Mouse (Mus musculus): ENCODE data around the gene Rab19. TPM values are rescaled to one million over a fixed set of nuclear protein-coding genes. Genes with fewer than 3 reads are reported as not detected.

Rab19 gene
- total and polyA plus RNA-seq, 3 experiments, result 0.10 TPM; not detected in 2

DNA sequence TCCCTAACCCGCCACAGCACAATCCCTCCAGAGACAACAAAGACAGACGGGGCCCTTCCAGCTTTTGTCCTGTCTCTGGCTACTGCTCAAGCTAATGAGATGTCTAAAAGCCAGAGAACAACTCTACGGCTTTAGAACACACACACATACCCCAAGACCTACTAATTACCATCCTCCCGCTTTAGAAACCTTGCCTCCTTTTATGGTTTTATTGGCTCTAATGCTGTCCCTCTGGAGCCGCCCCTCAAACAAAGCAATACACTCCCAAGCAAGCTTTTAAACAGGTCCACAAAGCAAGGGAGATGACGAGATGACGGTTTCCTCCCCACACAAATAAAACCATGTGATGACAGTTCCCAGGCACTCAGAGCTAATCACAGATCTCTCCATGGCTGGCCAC lies 35.5 kb upstream of the Rab19 start:
- TF ChIP-seq MYB (IDR thresholded peaks at IDR 0.05; ENCODE audit: low read depth, low read length), result no peak
- no peak for TF ChIP-seq KAT2A (conservative IDR thresholded peaks at IDR 0.05; ENCODE audit: low read depth, low read length)
- no peak for TF ChIP-seq MAZ (IDR thresholded peaks at IDR 0.05; ENCODE audit: low read depth, low read length)
- no peak for TF ChIP-seq HCFC1 (IDR thresholded peaks at IDR 0.05; ENCODE audit: low read depth, low read length)
- no peak for TF ChIP-seq NELFE (IDR thresholded peaks at IDR 0.05; ENCODE audit: low read depth, low read length)
- TF ChIP-seq RCOR1 (IDR thresholded peaks at IDR 0.05; ENCODE audit: low read depth, low read length), result no peak
- no peak for TF ChIP-seq BHLHE40 (IDR thresholded peaks at IDR 0.05; ENCODE audit: borderline replicate concordance, low read depth, low read length)
- no peak for TF ChIP-seq USF2 (IDR thresholded peaks at IDR 0.05; ENCODE audit: borderline replicate concordance in 1 of 2, insufficient read depth in 1 of 2, low read depth in 1 of 2, low read length in 2 of 2)
- Histone ChIP-seq H3K27me3 (ENCODE audit: control insufficient read depth in 1 of 2, insufficient read depth in 2 of 2, low read length in 2 of 2) (no peaks in the 10 kb centered on the region), H3K4me1 (ENCODE audit: control insufficient read depth in 1 of 2, insufficient read depth in 2 of 2, low read length in 2 of 2) (no peaks in the 10 kb centered on the region), H3K9ac (ENCODE audit: control insufficient read depth, low read depth, low read length, poor library complexity, severe bottlenecking) (no peak overlapping the region), H3K79me2 (ENCODE audit: control insufficient read depth, insufficient read depth, low read length, poor library complexity) (no peaks in the 10 kb centered on the region), H3K4me3 (ENCODE audit: control insufficient read depth in 1 of 2, insufficient read depth in 1 of 2, low read depth in 2 of 2, low read length in 2 of 2) (no peak overlapping the region), H3K9me3 (replicated peaks; ENCODE audit: insufficient read depth, low read length) (no peaks in the 10 kb centered on the region), H3K36me3 (ENCODE audit: control insufficient read depth in 1 of 2, insufficient read depth in 2 of 2, low read length in 2 of 2) (peaks cover 0 to 5% of the 10 kb centered on the region in 2 experiments; a peak in 2 of 4 replicates), H3K27ac (ENCODE audit: control insufficient read depth, low read depth, low read length) (no peak overlapping the region)
- DNase-seq (ENCODE audit: low read depth, low spot score), result no peak

DNA sequence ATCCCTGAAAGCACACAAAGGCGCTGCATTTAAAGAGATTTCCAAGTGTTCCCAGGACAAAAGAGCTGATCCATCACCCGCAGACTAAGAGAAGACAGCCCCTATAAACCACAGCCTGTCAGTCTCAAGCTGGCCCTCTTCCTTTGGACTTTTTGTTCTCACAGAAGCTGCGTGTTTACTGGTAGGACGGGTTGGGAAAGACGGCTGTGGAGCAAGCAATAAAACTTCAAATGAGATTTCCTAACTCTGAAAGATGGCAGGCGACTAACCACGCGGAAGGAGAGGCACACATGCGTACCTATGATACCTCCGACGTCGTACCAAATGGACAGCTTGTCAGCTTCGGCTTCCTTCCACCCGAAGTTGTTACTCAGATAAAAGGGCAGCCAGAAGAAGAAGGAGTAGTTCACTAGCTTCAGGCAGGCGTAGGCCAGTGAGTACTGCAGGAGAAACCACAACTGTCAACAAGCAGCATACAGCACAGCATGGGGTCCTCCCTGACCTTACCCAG lies 33.9 kb upstream of the Rab19 start:
- no peak overlapping the region for H3K4me3 ChIP-seq (ENCODE audit: control insufficient read depth in 1 of 2, insufficient read depth in 1 of 2, low read depth in 2 of 2, low read length in 2 of 2)
- no peak for TF ChIP-seq MXI1 (IDR thresholded peaks at IDR 0.05; ENCODE audit: low read depth, low read length)
- no peak for TF ChIP-seq KAT2A (conservative IDR thresholded peaks at IDR 0.05; ENCODE audit: low read depth, low read length)
- no peak for TF ChIP-seq MAZ (IDR thresholded peaks at IDR 0.05; ENCODE audit: low read depth, low read length)
- TF ChIP-seq ZMIZ1 (IDR thresholded peaks at IDR 0.05; ENCODE audit: low read depth, low read length), result no peak
- TF ChIP-seq POLR2A (IDR thresholded peaks at IDR 0.05; ENCODE audit: control insufficient read depth in 1 of 2, insufficient read depth in 1 of 2, low read depth in 1 of 2, low read length in 2 of 2, poor library complexity in 1 of 2), result no peak
- TF ChIP-seq SIN3A (IDR thresholded peaks at IDR 0.05; ENCODE audit: low read length), result no peak
- no peak for TF ChIP-seq MYC (IDR thresholded peaks at IDR 0.05; ENCODE audit: low read depth, low read length)
- no peak for TF ChIP-seq SMC3 (IDR thresholded peaks at IDR 0.05; ENCODE audit: low read depth, low read length)
- no peak for TF ChIP-seq CHD1 (IDR thresholded peaks at IDR 0.05; ENCODE audit: low read depth, low read length)
- H3K36me3 ChIP-seq (ENCODE audit: control insufficient read depth in 1 of 2, insufficient read depth in 2 of 2, low read length in 2 of 2), result no peaks in the 10 kb centered on the region
- no peaks in the 10 kb centered on the region for H3K9me3 ChIP-seq (replicated peaks; ENCODE audit: insufficient read depth, low read length)
- no peak overlapping the region for H3K27ac ChIP-seq (ENCODE audit: control insufficient read depth, low read depth, low read length)
- no peaks in the 10 kb centered on the region for H3K4me1 ChIP-seq (ENCODE audit: control insufficient read depth in 1 of 2, insufficient read depth in 2 of 2, low read length in 2 of 2)
- H3K9ac ChIP-seq (ENCODE audit: control insufficient read depth, low read depth, low read length, poor library complexity, severe bottlenecking), result no peak overlapping the region
- H3K79me2 ChIP-seq (ENCODE audit: control insufficient read depth, insufficient read depth, low read length, poor library complexity), result no peaks in the 10 kb centered on the region
- DNase-seq (ENCODE audit: low read depth, low spot score), result no peak
- no peaks in the 10 kb centered on the region for H3K27me3 ChIP-seq (ENCODE audit: control insufficient read depth in 1 of 2, insufficient read depth in 2 of 2, low read length in 2 of 2)

All from MEL (cell line).